Mouse (Mus musculus): ENCODE results near the gene Wdr70.

DNA sequence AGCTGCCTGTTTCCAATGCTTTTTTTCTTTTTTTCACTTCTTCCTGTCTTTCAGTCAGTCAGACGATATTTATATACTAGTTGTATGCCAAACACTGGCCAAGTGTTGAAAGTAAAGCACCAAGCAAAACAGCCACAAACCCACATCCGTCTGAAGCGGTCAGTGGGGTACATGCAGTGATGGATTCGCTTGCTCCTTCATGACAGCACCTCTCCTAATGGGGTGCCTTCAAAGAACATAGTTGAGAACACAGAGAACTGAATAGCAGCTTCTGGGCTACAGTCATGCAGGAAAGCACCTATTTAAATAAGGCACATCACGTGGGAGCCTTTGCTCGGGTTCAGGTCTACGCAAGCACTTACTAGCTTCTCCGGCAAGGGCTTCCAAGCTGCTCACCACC lies 111.6 kb downstream of the Wdr70 start:
- TF ChIP-seq CTCF (conservative IDR thresholded peaks at IDR 0.05; ENCODE audit: low read length) (no peak), NANOG (IDR thresholded peaks at IDR 0.05; ENCODE audit: borderline replicate concordance, low read length) (no peak)

Data from E14TG2a.4 (cell line).